ENCODE assay signal across 18 mouse cellular contexts in genomic region chr14:58510790-58511189, GRCm38 (mm10).
A peak's percentile ranks its signal among the peaks of the same experiment; 100 is the strongest.
DNase-seq lines count a peak whose midpoint lies in the region; ATAC-seq and TF ChIP-seq lines count a peak whose summit lies in the region.
"Had no signal": no experiment of that assay in that cellular context is flagged by ENCODE, and none has a peak within 500 bp of the region (broad histone marks: within the 10 kb centered on the region; RNA-seq: fewer than 3 reads in every experiment).

No protein-coding gene starts in this region.

- CTCF ChIA-PET in Patski (lab: Charles Lee), result no interaction called here

- no peak overlapping the region for H3K4me3 ChIP-seq in liver, postnatal 0 days (ENCODE audit: low read depth, low read length)
- no peak overlapping the region for H3K4me3 ChIP-seq in E14TG2a.4 (replicated peaks; ENCODE audit: low read length)
- H3K4me3 ChIP-seq: embryonic facial prominence, embryonic 13.5 days; heart, embryonic 10.5 days; intestine, embryonic 15.5 days; liver, embryonic 13.5 days; neural tube, embryonic 12.5 days had no signal

- no peak for ATAC-seq in liver, postnatal 0 days
- no peak for ATAC-seq in Patski
- ATAC-seq: CD4-positive, CD25-positive, alpha-beta regulatory T cell, adult 4 months; intestine, embryonic 15.5 days had no signal

- DNase-seq in heart, adult 11 months, result peak; percentile 51
- DNase-seq in heart, postnatal 25 days (ENCODE audit: low spot score), result no peak
- DNase-seq in liver, postnatal 0 days, result no peak
- no peak for DNase-seq in liver
- no peak for DNase-seq in Patski (ENCODE audit: low read depth, low spot score)
- no peak for DNase-seq in neural tube, embryonic 10.5 days (ENCODE audit: extremely low spot score, low spot score)
- DNase-seq in cerebellum, postnatal 4 days (ENCODE audit: low spot score in 2 of 2), result no peak
- DNase-seq: gastrocnemius, postnatal 36 days; liver, embryonic 13.5 days; lung, postnatal 36 days; thymus, postnatal 36 days had no signal

- 67% methylated on average over 4 of the region's 4 CpGs for WGBS in liver, postnatal 0 days (ENCODE audit: insufficient replicate concordance)

- in situ Hi-C loops in Patski (cut with MboI; ENCODE audit: low pct_unique_long_range_greater_than_20kb), result no loop called here

- no peak overlapping the region for H3K9ac ChIP-seq in liver, postnatal 0 days (replicated peaks)
- H3K9ac ChIP-seq: embryonic facial prominence, embryonic 13.5 days; hindbrain, embryonic 14.5 days; intestine, embryonic 15.5 days; liver, embryonic 13.5 days; neural tube, embryonic 12.5 days had no signal

- POLR2A ChIA-PET in Patski (lab: Charles Lee), result no interaction called here

- no peaks in the 10 kb centered on the region for H3K36me3 ChIP-seq in liver, postnatal 0 days (replicated peaks; ENCODE audit: insufficient read depth, low read length)
- no peaks in the 10 kb centered on the region for H3K36me3 ChIP-seq in E14TG2a.4 (ENCODE audit: insufficient read depth, low read length)
- H3K36me3 ChIP-seq: embryonic facial prominence, embryonic 13.5 days; heart, embryonic 10.5 days; intestine, embryonic 15.5 days; liver, embryonic 13.5 days; neural tube, embryonic 12.5 days had no signal

- H3K27me3 ChIP-seq in liver, postnatal 0 days (ENCODE audit: insufficient read depth, low read length), result no peaks in the 10 kb centered on the region
- H3K27me3 ChIP-seq in E14TG2a.4 (ENCODE audit: insufficient read depth, low read length) (no peaks in the 10 kb centered on the region), Patski (no peaks in the 10 kb centered on the region)
- H3K27me3 ChIP-seq: embryonic facial prominence, embryonic 13.5 days; intestine, embryonic 15.5 days; liver, embryonic 13.5 days had no signal

- no peaks in the 10 kb centered on the region for H3K4me1 ChIP-seq in liver, postnatal 0 days (ENCODE audit: insufficient read depth)
- no peaks in the 10 kb centered on the region for H3K4me1 ChIP-seq in E14TG2a.4 (replicated peaks; ENCODE audit: low read depth, low read length)
- H3K4me1 ChIP-seq: embryonic facial prominence, embryonic 13.5 days; heart, embryonic 10.5 days; intestine, embryonic 15.5 days; liver, embryonic 13.5 days; neural tube, embryonic 12.5 days had no signal

- peak; percentile 25; the same call in 1 of the 2 replicates for TF ChIP-seq CTCF in liver, postnatal 0 days (IDR thresholded peaks at IDR 0.05; ENCODE audit: low read depth)
- TF ChIP-seq CTCF in E14TG2a.4 (conservative IDR thresholded peaks at IDR 0.05; ENCODE audit: low read length) (peak; percentile 49), Patski (IDR thresholded peaks at IDR 0.05) (peak; percentile 53)

- H3K4me2 ChIP-seq in liver, postnatal 0 days (ENCODE audit: low read depth, low read length), result no peak overlapping the region
- H3K4me2 ChIP-seq: embryonic facial prominence, embryonic 13.5 days; hindbrain, embryonic 14.5 days; intestine, embryonic 15.5 days; liver, embryonic 13.5 days; neural tube, embryonic 12.5 days had no signal

- no peaks in the 10 kb centered on the region for H3K9me3 ChIP-seq in liver, postnatal 0 days (ENCODE audit: low read length)
- no peaks in the 10 kb centered on the region for H3K9me3 ChIP-seq in E14TG2a.4 (ENCODE audit: low read length)
- H3K9me3 ChIP-seq: embryonic facial prominence, embryonic 13.5 days; heart, embryonic 10.5 days; intestine, embryonic 15.5 days; liver, embryonic 13.5 days; neural tube, embryonic 12.5 days had no signal

- no peak for TF ChIP-seq EP300 in liver, postnatal 0 days (IDR thresholded peaks at IDR 0.05; ENCODE audit: low read depth)

- intact Hi-C loops in heart, postnatal 25 days (cut with DNase I), result no loop called here

- H3K27ac ChIP-seq in liver, postnatal 0 days (ENCODE audit: low read depth), result no peak overlapping the region
- H3K27ac ChIP-seq: embryonic facial prominence, embryonic 13.5 days; heart, embryonic 10.5 days; hindbrain, embryonic 14.5 days; intestine, embryonic 15.5 days; liver, embryonic 13.5 days; neural tube, embryonic 12.5 days had no signal
